Mouse (Mus musculus): ENCODE results near the gene Olfr259. TPM values are rescaled to one million over a fixed set of nuclear protein-coding genes. Genes with fewer than 3 reads are reported as not detected.

Olfr259 gene
- total and polyA plus RNA-seq, 3 experiments = not detected

DNA sequence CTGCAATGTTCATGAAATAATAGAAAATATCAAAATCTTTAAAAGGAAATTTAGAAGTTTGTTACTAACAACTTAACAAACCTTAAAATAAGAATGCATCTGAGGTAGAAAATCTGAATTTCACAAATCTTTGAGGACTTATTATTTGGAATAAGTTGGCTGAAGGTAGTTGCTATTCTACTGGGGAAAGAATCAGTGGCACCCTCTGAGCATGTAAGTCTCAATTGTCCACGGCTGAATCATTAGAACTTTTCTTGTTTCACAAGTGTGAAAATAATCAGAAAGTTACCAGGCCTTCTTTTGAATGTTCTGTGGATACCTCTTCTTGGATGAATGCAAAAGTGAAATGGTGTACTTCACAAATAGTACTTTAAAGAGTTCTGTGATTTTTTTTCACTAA, 38.6 kb downstream of the Olfr259 start, which contains the start of gene Olfr1107:
Gene Olfr1107 (minus strand): TSS at position 101 of the 400 bp plus-strand sequence.
- Histone ChIP-seq H3K4me2 (ENCODE audit: insufficient read depth, low read depth, poor library complexity, severe bottlenecking) (no peak within 1 kb of the TSS), H3K79me2 (replicated peaks; ENCODE audit: control insufficient read depth, extremely low read depth, insufficient read depth, poor library complexity, severe bottlenecking) (no peaks in the 10 kb centered on the region), H3K4me3 (replicated peaks in 1 of 3; ENCODE audit: low read depth in 2 of 3, low read length in 2 of 3, poor library complexity in 1 of 3) (no peak within 1 kb of the TSS), H3K27me3 (replicated peaks) (no peaks in the 10 kb centered on the region), H3K36me3 (replicated peaks in 1 of 2; ENCODE audit: control insufficient read depth in 1 of 2, insufficient read depth in 1 of 2, low read length in 1 of 2) (no peaks in the 10 kb centered on the region), H3K27ac (ENCODE audit: insufficient read depth, low read depth) (no peak within 1 kb of the TSS), H3K9me3 (replicated peaks; ENCODE audit: low read length) (peaks cover 7% of the 10 kb centered on the region), H3K9ac (ENCODE audit: insufficient read depth, low read depth) (no peak within 1 kb of the TSS), H3K4me1 (ENCODE audit: control insufficient read depth in 1 of 2, insufficient read depth in 2 of 2) (no peaks in the 10 kb centered on the region)
- TF ChIP-seq ZC3H11A (IDR thresholded peaks at IDR 0.05; ENCODE audit: low read depth, low read length) (no peak), MEF2A (IDR thresholded peaks at IDR 0.05; ENCODE audit: borderline replicate concordance, low read depth, low read length) (no peak), SIN3A (IDR thresholded peaks at IDR 0.05; ENCODE audit: low read length) (no peak), PAX5 (IDR thresholded peaks at IDR 0.05; ENCODE audit: low read length) (no peak), NRF1 (IDR thresholded peaks at IDR 0.05; ENCODE audit: low read depth, low read length) (no peak), UBTF (IDR thresholded peaks at IDR 0.05; ENCODE audit: low read depth, low read length) (no peak), EP300 (IDR thresholded peaks at IDR 0.05; ENCODE audit: low read length) (no peak), RCOR1 (conservative IDR thresholded peaks at IDR 0.05; ENCODE audit: low read depth, low read length) (no peak), ZNF384 (IDR thresholded peaks at IDR 0.05; ENCODE audit: low read depth, low read length) (no peak), RAD21 (IDR thresholded peaks at IDR 0.05; ENCODE audit: low read depth, low read length) (no peak), JUND (conservative IDR thresholded peaks at IDR 0.05; ENCODE audit: low read depth, low read length) (no peak), CTCF (conservative IDR thresholded peaks at IDR 0.05 in 1 of 2, IDR thresholded peaks at IDR 0.05 in 1 of 2; ENCODE audit: low read depth in 2 of 2, low read length in 2 of 2) (no peak), POLR2AphosphoS2 (IDR thresholded peaks at IDR 0.05; ENCODE audit: low read depth, low read length) (no peak), JUN (IDR thresholded peaks at IDR 0.05; ENCODE audit: insufficient read depth, low read depth, low read length) (no peak), MXI1 (IDR thresholded peaks at IDR 0.05; ENCODE audit: low read depth, low read length) (no peak), USF1 (IDR thresholded peaks at IDR 0.05; ENCODE audit: low read depth, low read length) (no peak), GABPA (IDR thresholded peaks at IDR 0.05; ENCODE audit: insufficient replicate concordance, low read depth, low read length) (no peak), USF2 (conservative IDR thresholded peaks at IDR 0.05; ENCODE audit: low read depth, low read length) (no peak)
- dilution Hi-C loops (cut with MboI; ENCODE audit: extremely low pct_ligation_motif_present, extremely low pct_unique_long_range_greater_than_20kb, low sequenced_read_pairs) (no loop called here), in situ Hi-C loops (cut with MboI; ENCODE audit: low pct_ligation_motif_present, low pct_unique_long_range_greater_than_20kb, low sequenced_read_pairs) (no loop called here)
- no peak for DNase-seq (ENCODE audit: extremely low read depth)

Other genes with a start within 250 kb of the Olfr259 start
- not detected in 2 replicates for gene Gm13723, start 239.8 kb downstream of the Olfr259 start, total RNA-seq (2012; rRNA removed)
- not detected in 2 replicates for gene Gm13723, start 239.8 kb downstream of the Olfr259 start, total RNA-seq (2014; rRNA removed)
- not detected in 2 replicates for gene Gm13723, start 239.8 kb downstream of the Olfr259 start, polyA plus RNA-seq (2012; ENCODE audit: insufficient read length, low read depth)
- not detected in 2 replicates for gene Olfr1097, start 222.4 kb downstream of the Olfr259 start, total RNA-seq (2012; rRNA removed)
- gene Olfr1097, start 222.4 kb downstream of the Olfr259 start, total RNA-seq (2014; rRNA removed) = not detected in 2 replicates
- not detected in 2 replicates for gene Olfr1097, start 222.4 kb downstream of the Olfr259 start, polyA plus RNA-seq (2012; ENCODE audit: insufficient read length, low read depth)
- not detected in 2 replicates for gene Olfr1098, start 190.0 kb downstream of the Olfr259 start, total RNA-seq (2012; rRNA removed)
- gene Olfr1098, start 190.0 kb downstream of the Olfr259 start, total RNA-seq (2014; rRNA removed) = not detected in 2 replicates
- gene Olfr1098, start 190.0 kb downstream of the Olfr259 start, polyA plus RNA-seq (2012; ENCODE audit: insufficient read length, low read depth) = not detected in 2 replicates
- not detected in 2 replicates for gene Olfr1099, start 153.9 kb downstream of the Olfr259 start, total RNA-seq (2012; rRNA removed)
- gene Olfr1099, start 153.9 kb downstream of the Olfr259 start, total RNA-seq (2014; rRNA removed) = not detected in 2 replicates
- gene Olfr1099, start 153.9 kb downstream of the Olfr259 start, polyA plus RNA-seq (2012; ENCODE audit: insufficient read length, low read depth) = not detected in 2 replicates
- not detected in 2 replicates for gene Olfr1100, start 134.6 kb downstream of the Olfr259 start, total RNA-seq (2012; rRNA removed)
- gene Olfr1100, start 134.6 kb downstream of the Olfr259 start, total RNA-seq (2014; rRNA removed) = not detected in 2 replicates
- gene Olfr1100, start 134.6 kb downstream of the Olfr259 start, polyA plus RNA-seq (2012; ENCODE audit: insufficient read length, low read depth) = not detected in 2 replicates
- gene Olfr1101, start 123.3 kb downstream of the Olfr259 start, total RNA-seq (2012; rRNA removed) = not detected in 2 replicates
- not detected in 2 replicates for gene Olfr1101, start 123.3 kb downstream of the Olfr259 start, total RNA-seq (2014; rRNA removed)
- gene Olfr1101, start 123.3 kb downstream of the Olfr259 start, polyA plus RNA-seq (2012; ENCODE audit: insufficient read length, low read depth) = not detected in 2 replicates
- gene Olfr1102, start 116.2 kb downstream of the Olfr259 start, total RNA-seq (2012; rRNA removed) = not detected in 2 replicates
- gene Olfr1102, start 116.2 kb downstream of the Olfr259 start, total RNA-seq (2014; rRNA removed) = not detected in 2 replicates
- not detected in 2 replicates for gene Olfr1102, start 116.2 kb downstream of the Olfr259 start, polyA plus RNA-seq (2012; ENCODE audit: insufficient read length, low read depth)
- gene Olfr1104, start 87.5 kb downstream of the Olfr259 start, total RNA-seq (2012; rRNA removed) = not detected in 2 replicates
- gene Olfr1104, start 87.5 kb downstream of the Olfr259 start, total RNA-seq (2014; rRNA removed) = not detected in 2 replicates
- gene Olfr1104, start 87.5 kb downstream of the Olfr259 start, polyA plus RNA-seq (2012; ENCODE audit: insufficient read length, low read depth) = not detected in 2 replicates
- not detected in 2 replicates for gene Olfr1105, start 78.0 kb downstream of the Olfr259 start, total RNA-seq (2012; rRNA removed)
- gene Olfr1105, start 78.0 kb downstream of the Olfr259 start, total RNA-seq (2014; rRNA removed) = not detected in 2 replicates
- not detected in 2 replicates for gene Olfr1105, start 78.0 kb downstream of the Olfr259 start, polyA plus RNA-seq (2012; ENCODE audit: insufficient read length, low read depth)
- not detected in 2 replicates for gene Olfr1106, start 62.3 kb downstream of the Olfr259 start, total RNA-seq (2012; rRNA removed)
- gene Olfr1106, start 62.3 kb downstream of the Olfr259 start, total RNA-seq (2014; rRNA removed) = not detected in 2 replicates
- gene Olfr1106, start 62.3 kb downstream of the Olfr259 start, polyA plus RNA-seq (2012; ENCODE audit: insufficient read length, low read depth) = not detected in 2 replicates
- gene Olfr1107, start 38.8 kb downstream of the Olfr259 start, total RNA-seq (2012; rRNA removed) = not detected in 2 replicates
- not detected in 2 replicates for gene Olfr1107, start 38.8 kb downstream of the Olfr259 start, total RNA-seq (2014; rRNA removed)
- not detected in 2 replicates for gene Olfr1107, start 38.8 kb downstream of the Olfr259 start, polyA plus RNA-seq (2012; ENCODE audit: insufficient read length, low read depth)
- gene Olfr1109, start 18.6 kb downstream of the Olfr259 start, total RNA-seq (2012; rRNA removed) = not detected in 2 replicates
- gene Olfr1109, start 18.6 kb downstream of the Olfr259 start, total RNA-seq (2014; rRNA removed) = not detected in 2 replicates
- not detected in 2 replicates for gene Olfr1109, start 18.6 kb downstream of the Olfr259 start, polyA plus RNA-seq (2012; ENCODE audit: insufficient read length, low read depth)
- not detected in 2 replicates for gene Olfr1110, start 25.7 kb upstream of the Olfr259 start, total RNA-seq (2012; rRNA removed)
- not detected in 2 replicates for gene Olfr1110, start 25.7 kb upstream of the Olfr259 start, total RNA-seq (2014; rRNA removed)
- gene Olfr1110, start 25.7 kb upstream of the Olfr259 start, polyA plus RNA-seq (2012; ENCODE audit: insufficient read length, low read depth) = not detected in 2 replicates
- gene Olfr1111, start 38.1 kb upstream of the Olfr259 start, total RNA-seq (2012; rRNA removed) = not detected in 2 replicates
- not detected in 2 replicates for gene Olfr1111, start 38.1 kb upstream of the Olfr259 start, total RNA-seq (2014; rRNA removed)
- not detected in 2 replicates for gene Olfr1111, start 38.1 kb upstream of the Olfr259 start, polyA plus RNA-seq (2012; ENCODE audit: insufficient read length, low read depth)
- gene Olfr1112, start 73.2 kb upstream of the Olfr259 start, total RNA-seq (2012; rRNA removed) = not detected in 2 replicates
- gene Olfr1112, start 73.2 kb upstream of the Olfr259 start, total RNA-seq (2014; rRNA removed) = not detected in 2 replicates
- not detected in 2 replicates for gene Olfr1112, start 73.2 kb upstream of the Olfr259 start, polyA plus RNA-seq (2012; ENCODE audit: insufficient read length, low read depth)
- gene Olfr1113, start 94.4 kb upstream of the Olfr259 start, total RNA-seq (2012; rRNA removed) = not detected in 2 replicates
- gene Olfr1113, start 94.4 kb upstream of the Olfr259 start, total RNA-seq (2014; rRNA removed) = not detected in 2 replicates
- gene Olfr1113, start 94.4 kb upstream of the Olfr259 start, polyA plus RNA-seq (2012; ENCODE audit: insufficient read length, low read depth) = not detected in 2 replicates
- gene Olfr1115, start 133.4 kb upstream of the Olfr259 start, total RNA-seq (2012; rRNA removed) = not detected in 2 replicates
- not detected in 2 replicates for gene Olfr1115, start 133.4 kb upstream of the Olfr259 start, total RNA-seq (2014; rRNA removed)
- not detected in 2 replicates for gene Olfr1115, start 133.4 kb upstream of the Olfr259 start, polyA plus RNA-seq (2012; ENCODE audit: insufficient read length, low read depth)
- gene Olfr1116, start 153.0 kb upstream of the Olfr259 start, total RNA-seq (2012; rRNA removed) = not detected in 2 replicates
- gene Olfr1116, start 153.0 kb upstream of the Olfr259 start, total RNA-seq (2014; rRNA removed) = not detected in 2 replicates
- not detected in 2 replicates for gene Olfr1116, start 153.0 kb upstream of the Olfr259 start, polyA plus RNA-seq (2012; ENCODE audit: insufficient read length, low read depth)
- gene Olfr1118, start 193.0 kb upstream of the Olfr259 start, total RNA-seq (2012; rRNA removed) = not detected in 2 replicates
- gene Olfr1118, start 193.0 kb upstream of the Olfr259 start, total RNA-seq (2014; rRNA removed) = not detected in 2 replicates
- not detected in 2 replicates for gene Olfr1118, start 193.0 kb upstream of the Olfr259 start, polyA plus RNA-seq (2012; ENCODE audit: insufficient read length, low read depth)
- gene Olfr1120, start 240.2 kb upstream of the Olfr259 start, total RNA-seq (2012; rRNA removed) = not detected in 2 replicates
- gene Olfr1120, start 240.2 kb upstream of the Olfr259 start, total RNA-seq (2014; rRNA removed) = not detected in 2 replicates
- gene Olfr1120, start 240.2 kb upstream of the Olfr259 start, polyA plus RNA-seq (2012; ENCODE audit: insufficient read length, low read depth) = not detected in 2 replicates